Mouse (Mus musculus) limb, embryonic 14.5 days (tissue): ENCODE measurements around the gene Cd1d1. TPM values are rescaled to one million over a fixed set of nuclear protein-coding genes. Genes with fewer than 3 reads are reported as not detected.
A peak's percentile ranks its signal among the peaks of the same experiment; 100 is the strongest.

Experiments
- ATAC-seq: fragments of 200-750 bp; cut with Nextera tagmentation; 2 replicates; pipeline ENCODE4 v1.8.0; 2017; ENCODE audit warnings: low read depth, moderate number of reproducible peaks, moderate TSS enrichment; ENCODE audit not compliant: low FRiP score
- DNase-seq: peaks from one replicate; pipeline ENCODE4 v3.0.0-alpha.2; 2015; ENCODE audit warnings: low spot score
- H3K27ac ChIP-seq: fragments of 300-500 bp; sonication (generic); replicated peaks from 2 replicates; pipeline ENCODE4 v1.5.1; 2014; ENCODE audit warnings: low read depth, mild to moderate bottlenecking, low read length, moderate library complexity, mixed read lengths
- H3K27me3 ChIP-seq: fragments of 300-500 bp; sonication (generic); 2 replicates; pipeline ENCODE4 v1.6.1; 2014; ENCODE audit warnings: low read length, mixed read lengths; ENCODE audit not compliant: control insufficient read depth, insufficient read depth
- H3K36me3 ChIP-seq: fragments of 300-500 bp; sonication (generic); 2 replicates; pipeline ENCODE4 v1.6.1; 2014; ENCODE audit warnings: mild to moderate bottlenecking, low read length, moderate library complexity, mixed read lengths; ENCODE audit not compliant: control insufficient read depth, insufficient read depth
- H3K4me1 ChIP-seq: fragments of 300-500 bp; sonication (generic); 2 replicates; pipeline ENCODE4 v1.6.1; 2014; ENCODE audit warnings: antibody characterized with exemption, low read length, mixed read lengths; ENCODE audit not compliant: control insufficient read depth, insufficient read depth
- H3K4me2 ChIP-seq: fragments of 300-500 bp; sonication (generic); replicated peaks from 2 replicates; pipeline ENCODE4 v1.6.1; 2014; ENCODE audit warnings: low read depth, mild to moderate bottlenecking, low read length, moderate library complexity; ENCODE audit not compliant: severe bottlenecking
- H3K4me3 ChIP-seq: fragments of 300-500 bp; sonication (generic); replicated peaks from 2 replicates; pipeline ENCODE4 v1.5.1; 2014; ENCODE audit warnings: low read length
- H3K9ac ChIP-seq: fragments of 300-500 bp; sonication (generic); 2 replicates; pipeline ENCODE4 v1.6.1; 2014; ENCODE audit warnings: mild to moderate bottlenecking, low read depth, low read length, moderate library complexity; ENCODE audit not compliant: severe bottlenecking
- H3K9me3 ChIP-seq: fragments of 300-500 bp; sonication (generic); 2 replicates; pipeline ENCODE4 v1.6.1; 2016; ENCODE audit warnings: low read length; ENCODE audit not compliant: control insufficient read depth
- POLR2A ChIP-seq: fragments of 200-500 bp; IDR thresholded peaks from 2 replicates; pipeline ENCODE4 v1.8.0; 2012; ENCODE audit warnings: inconsistent platforms, mild to moderate bottlenecking, moderate library complexity, borderline replicate concordance; ENCODE audit not compliant: insufficient read depth, insufficient read length; ENCODE audit errors: extremely low read depth
- WGBS: fragments of 180-500 bp; shearing (Covaris S2); extraction: QIAGEN DNeasy Blood & Tissue Kit; methylation state at CpG from one replicate; pipeline ENCODE4 v1.1.7; 2014; 5-methylcytosine and 5-hydroxymethylcytosine counted together
- polyA plus RNA-seq, 2 experiments: library from polyadenylated mRNA; depleted of rRNA in 1 of 2; stranded (reverse) in 1 of 2; unstranded in 1 of 2; fragments of >200 nt; fragmentation: Nextera tagmentation in 1 of 2; extraction: Ambion mirVana in 1 of 2; gene quantifications; 2 replicates each; pipeline versions ENCODE4 v1.2.1 to v1.2.3; 2012 to 2014

Gene Cd1d1
- polyA plus RNA-seq, 2 experiments = 17.2 to 34.0 TPM

- Histone ChIP-seq H3K27ac (no peak overlapping the region), H3K9ac (peak overlapping the region; percentile 54), H3K4me3 (peak overlapping the region; percentile 27), H3K4me2 (peak overlapping the region; percentile 44), H3K9me3 (no peaks in the 10 kb centered on the region), H3K36me3 (no peaks in the 10 kb centered on the region), H3K4me1 (no peaks in the 10 kb centered on the region), H3K27me3 (no peaks in the 10 kb centered on the region)
- ATAC-seq (peak; percentile 53; the same call in 1 of the 2 replicates), DNase-seq (peak; percentile 6)
- 0 out of 2 replicates have a peak, but pooled peaks have one; percentile 21 for TF ChIP-seq POLR2A
- 24% methylated on average over 12 of the region's 12 CpGs for WGBS
Measured at GRCm38 (mm10) chr3:86986490-86986889, 12.8 kb downstream of the Cd1d1 start.

- Histone ChIP-seq H3K27ac (no peak overlapping the region), H3K27me3 (no peaks in the 10 kb centered on the region), H3K4me2 (no peak overlapping the region), H3K4me1 (no peaks in the 10 kb centered on the region), H3K9me3 (peaks cover 4% of the 10 kb centered on the region; the same call in 1 of the 2 replicates), H3K4me3 (no peak overlapping the region), H3K9ac (no peak overlapping the region), H3K36me3 (no peaks in the 10 kb centered on the region)
- WGBS = 74% methylated on average over 6 of the region's 6 CpGs
- no peak for ATAC-seq
- no peak for DNase-seq
- no peak for TF ChIP-seq POLR2A
Measured at GRCm38 (mm10) chr3:86983382-86983781, 15.9 kb downstream of the Cd1d1 start.

DNA sequence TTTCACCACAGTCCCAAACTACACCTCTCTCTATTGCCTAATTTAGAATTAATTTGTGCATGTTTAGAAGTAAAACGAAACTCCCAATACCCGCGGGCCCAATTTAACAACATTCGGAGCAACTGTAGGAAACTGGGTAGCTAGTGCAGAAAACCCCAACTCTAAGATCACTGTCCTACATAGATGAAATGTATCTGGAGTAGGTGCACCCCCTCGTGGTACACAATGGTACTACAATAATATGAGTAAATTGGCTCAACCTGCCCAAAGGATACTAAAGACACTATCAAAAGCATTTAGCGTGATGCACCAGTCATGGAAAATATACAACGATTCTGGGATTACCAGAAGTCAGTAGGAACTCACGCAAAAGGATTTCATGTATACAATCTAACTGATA, 22.7 kb downstream of the Cd1d1 start:
- peaks cover 4% of the 10 kb centered on the region; the same call in 1 of the 2 replicates for H3K9me3 ChIP-seq
- DNase-seq = peak; percentile 84
- no peak overlapping the region for H3K27ac ChIP-seq
- no peak overlapping the region for H3K4me3 ChIP-seq
- peak; percentile 44; the same call in 1 of the 2 replicates for ATAC-seq
- no peak overlapping the region for H3K4me2 ChIP-seq
- 10% methylated on average over 8 of the region's 8 CpGs for WGBS
- H3K36me3 ChIP-seq = no peaks in the 10 kb centered on the region
- no peaks in the 10 kb centered on the region for H3K27me3 ChIP-seq
- no peak overlapping the region for H3K9ac ChIP-seq
- H3K4me1 ChIP-seq = no peaks in the 10 kb centered on the region
- TF ChIP-seq POLR2A = no peak

DNA sequence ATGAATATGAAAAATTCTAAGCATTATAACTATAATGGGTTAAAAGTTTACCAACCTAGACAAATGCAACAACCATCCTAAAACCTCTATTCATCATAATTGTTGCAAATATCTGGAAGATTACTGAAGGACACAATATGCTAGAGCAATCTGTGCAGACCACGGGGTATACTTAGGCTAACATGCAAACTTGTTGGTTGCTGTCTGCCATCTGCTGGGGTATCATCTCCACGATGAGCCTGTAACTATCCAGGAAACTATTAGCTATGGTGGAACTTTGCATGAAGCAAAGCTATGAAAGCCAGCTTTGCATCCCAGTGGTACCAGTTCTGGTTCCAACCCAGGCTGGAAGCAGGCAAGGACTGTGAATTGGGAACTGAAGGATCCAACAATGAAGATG, 24.1 kb downstream of the Cd1d1 start:
- Histone ChIP-seq H3K4me2 (no peak overlapping the region), H3K9me3 (no peaks in the 10 kb centered on the region), H3K9ac (no peak overlapping the region), H3K27ac (no peak overlapping the region), H3K27me3 (no peaks in the 10 kb centered on the region), H3K4me3 (no peak overlapping the region), H3K36me3 (no peaks in the 10 kb centered on the region), H3K4me1 (no peaks in the 10 kb centered on the region)
- TF ChIP-seq POLR2A = no peak
- ATAC-seq (no peak), DNase-seq (no peak)
- WGBS = 71% methylated on average over 2 of the region's 2 CpGs

DNA sequence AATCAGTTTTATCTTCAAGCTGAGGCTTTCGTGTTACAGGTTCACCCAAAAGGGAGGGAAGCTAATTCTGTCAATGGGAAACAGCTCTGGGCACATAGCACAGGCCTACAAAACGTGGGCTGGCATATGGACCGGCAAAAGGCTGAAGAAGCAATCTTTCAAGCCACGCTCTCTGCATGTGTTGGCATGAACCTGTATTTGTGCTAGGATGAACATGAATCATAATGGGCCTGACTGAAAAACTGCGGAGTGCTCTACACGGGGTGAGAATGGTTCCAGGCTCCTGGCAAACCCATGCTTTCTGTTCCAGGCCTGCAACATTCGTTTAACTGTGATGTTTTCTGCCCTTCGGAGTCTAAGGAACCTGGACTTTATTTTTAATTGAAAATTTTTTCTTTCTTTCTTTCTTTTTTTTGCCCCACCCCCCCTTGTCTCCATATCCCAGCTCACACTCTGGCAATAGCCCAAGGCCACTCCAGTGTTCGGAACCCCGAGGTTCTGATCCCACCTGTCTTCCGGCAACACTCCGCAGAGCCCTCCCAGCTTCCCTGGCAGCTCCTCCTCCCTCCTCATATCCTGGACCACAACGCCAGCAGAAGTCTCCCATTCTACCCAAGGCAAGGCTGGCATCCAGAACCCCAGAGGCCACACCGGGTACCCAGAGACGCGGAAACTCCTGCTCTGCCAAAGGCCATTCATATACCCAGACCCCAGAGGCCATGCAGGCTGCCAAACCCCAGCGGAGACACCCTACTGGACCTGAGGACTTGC, 36.4 kb downstream of the Cd1d1 start:
- no peaks in the 10 kb centered on the region for H3K36me3 ChIP-seq
- H3K4me1 ChIP-seq = no peaks in the 10 kb centered on the region
- H3K4me3 ChIP-seq = no peak overlapping the region
- H3K9me3 ChIP-seq = no peaks in the 10 kb centered on the region
- DNase-seq (no peak), ATAC-seq (no peak)
- no peak overlapping the region for H3K9ac ChIP-seq
- no peak overlapping the region for H3K27ac ChIP-seq
- no peaks in the 10 kb centered on the region for H3K27me3 ChIP-seq
- 88% methylated on average over 17 of the region's 17 CpGs for WGBS
- TF ChIP-seq POLR2A = no peak
- no peak overlapping the region for H3K4me2 ChIP-seq

DNA sequence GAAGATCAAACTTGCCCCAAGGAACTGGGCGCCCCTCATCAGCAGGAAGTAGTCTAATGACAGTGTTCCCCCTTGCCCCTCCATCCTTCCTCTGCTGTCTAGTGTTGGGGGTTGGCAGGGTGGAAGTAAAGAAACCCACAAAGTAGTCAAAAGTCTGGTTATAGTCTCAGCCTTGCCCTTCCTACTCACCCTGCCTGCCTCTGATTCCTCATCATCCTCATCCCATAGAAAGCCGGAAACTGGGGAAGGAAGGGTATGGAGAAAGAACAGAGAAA, 37.9 kb downstream of the Cd1d1 start:
- TF ChIP-seq POLR2A = no peak
- WGBS = 81% methylated on average over 2 of the region's 2 CpGs
- Histone ChIP-seq H3K4me3 (no peak overlapping the region), H3K4me1 (no peaks in the 10 kb centered on the region), H3K9me3 (no peaks in the 10 kb centered on the region), H3K27ac (no peak overlapping the region), H3K9ac (no peak overlapping the region), H3K27me3 (no peaks in the 10 kb centered on the region), H3K4me2 (no peak overlapping the region), H3K36me3 (no peaks in the 10 kb centered on the region)
- DNase-seq = no peak
- no peak for ATAC-seq
